Mouse (Mus musculus) inflammation-experienced regulatory T-cells, adult 16 weeks (primary cell): ENCODE data around the gene Ap1m2. TPM values are rescaled to one million over a fixed set of nuclear protein-coding genes. Genes with fewer than 3 reads are reported as not detected.

ENCODE experiments used
- polyA plus RNA-seq: library from polyadenylated mRNA; unstranded; fragments of 100-300 nt; shearing (Covaris generic); gene quantifications from one replicate; pipeline ENCODE4 v1.2.1, GENCODE M21; 2017

Gene Ap1m2
- 2.6 TPM for polyA plus RNA-seq

DNA sequence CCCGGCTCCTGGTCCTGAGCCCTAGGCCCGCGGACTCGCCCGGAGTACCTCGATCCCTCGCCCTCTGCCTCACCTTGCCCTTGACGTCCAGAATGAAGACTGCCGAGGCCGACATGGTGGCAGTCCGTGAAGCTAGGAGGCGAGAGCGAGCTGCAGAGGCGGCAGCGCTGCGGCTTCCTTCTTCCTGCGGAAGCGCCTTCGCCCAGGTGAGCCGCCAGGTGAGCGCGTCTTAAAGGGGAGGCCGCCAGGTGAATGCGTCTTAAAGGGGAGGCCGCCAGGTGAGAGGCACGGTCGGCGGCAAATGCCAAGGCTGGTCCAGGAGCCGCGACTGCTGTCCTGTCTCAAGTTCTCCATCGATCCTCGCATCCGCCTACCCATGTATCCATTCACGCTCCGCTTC, at the start of gene Ap1m2:
Gene Ap1m2 (minus strand): TSS at position 204 of the 400 bp plus-strand sequence.

DNA sequence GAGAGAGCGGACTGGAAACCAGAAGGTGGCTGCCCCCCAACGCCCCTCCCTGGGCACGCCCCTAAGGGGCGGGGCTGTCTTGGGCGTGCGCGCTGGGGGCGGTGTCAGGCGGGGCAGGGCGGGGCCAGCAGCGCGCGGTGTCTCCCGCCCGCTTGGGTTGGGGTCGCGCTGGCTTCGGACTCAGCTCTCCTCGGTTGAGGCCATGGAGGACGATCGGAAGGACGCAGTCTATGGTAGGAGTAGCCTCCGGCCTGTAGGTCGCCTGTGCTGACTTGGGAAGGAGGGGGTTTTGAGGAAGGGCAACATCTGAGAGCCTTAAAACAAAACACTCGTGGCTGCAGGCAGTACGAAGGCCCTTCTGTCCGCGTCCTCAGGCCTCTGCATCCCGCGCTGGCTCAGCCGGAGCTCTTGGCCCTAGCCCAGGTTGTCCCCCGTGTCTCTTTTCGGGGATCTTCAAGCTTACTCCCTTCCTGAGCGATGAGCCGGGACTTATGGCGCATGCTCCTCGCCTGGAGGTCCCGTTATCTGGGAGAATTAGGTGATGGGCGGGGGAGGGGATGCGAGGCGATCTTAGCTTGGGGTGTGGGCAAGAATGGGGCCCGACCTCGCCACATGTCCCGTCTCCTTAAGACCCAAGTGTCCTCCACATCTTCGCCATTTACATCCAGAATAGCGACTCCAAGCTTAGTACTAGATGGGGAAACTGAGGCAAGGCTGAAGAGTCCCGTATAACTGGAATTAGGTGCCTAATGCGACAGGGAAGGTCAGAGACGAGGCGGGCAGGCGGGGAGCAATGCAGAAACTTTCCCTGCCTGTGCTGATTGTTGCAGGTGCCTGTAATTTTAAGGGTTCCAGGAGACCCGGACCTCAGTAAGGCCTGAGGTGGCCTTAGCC, 8.7 kb upstream of the Ap1m2 start, which contains the start of gene Slc44a2:
Gene Slc44a2 (plus strand): TSS at position 80 of the 894 bp plus-strand sequence.

GRCm38 (mm10) chr9:21291022-21291787, 20.9 kb downstream of the Ap1m2 start, which contains the start of gene Cdkn2d:
Gene Cdkn2d (minus strand): TSS chr9:21291407.

GRCm38 (mm10) chr9:21287571-21288402, 24.4 kb downstream of the Ap1m2 start, which contains the start of gene Kri1:
Gene Kri1 (minus strand): TSS chr9:21287969.

DNA sequence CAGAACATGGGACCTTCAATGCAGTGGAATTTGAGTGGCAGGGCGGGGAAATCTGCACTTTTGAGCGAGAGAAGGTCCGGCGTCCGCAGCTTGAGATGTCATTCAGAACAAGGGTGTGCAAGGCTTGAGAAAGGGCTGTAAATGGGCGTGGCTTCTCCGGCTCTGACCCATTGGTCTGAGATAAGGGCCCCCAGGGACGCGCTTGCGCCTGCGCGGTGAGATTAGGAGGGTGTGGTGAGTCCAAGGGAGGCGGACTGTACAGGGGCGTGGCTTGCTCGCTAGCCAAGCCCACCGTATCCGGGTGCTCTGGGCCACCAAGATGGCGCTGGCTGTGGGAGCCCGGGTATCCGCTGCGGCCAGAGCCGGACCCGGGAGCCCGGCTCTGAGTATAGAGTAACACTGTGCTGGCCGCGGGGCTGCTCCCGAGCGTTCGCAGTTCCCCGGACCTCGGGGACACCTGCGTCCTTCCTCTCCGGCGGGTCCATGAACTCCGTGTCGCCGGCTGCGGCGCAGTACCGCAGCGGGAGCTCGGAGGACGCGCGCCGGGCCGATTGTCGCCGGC, 47.1 kb downstream of the Ap1m2 start, which contains the start of gene Atg4d:
Gene Atg4d (plus strand): TSS at position 294 of the 562 bp plus-strand sequence.

DNA sequence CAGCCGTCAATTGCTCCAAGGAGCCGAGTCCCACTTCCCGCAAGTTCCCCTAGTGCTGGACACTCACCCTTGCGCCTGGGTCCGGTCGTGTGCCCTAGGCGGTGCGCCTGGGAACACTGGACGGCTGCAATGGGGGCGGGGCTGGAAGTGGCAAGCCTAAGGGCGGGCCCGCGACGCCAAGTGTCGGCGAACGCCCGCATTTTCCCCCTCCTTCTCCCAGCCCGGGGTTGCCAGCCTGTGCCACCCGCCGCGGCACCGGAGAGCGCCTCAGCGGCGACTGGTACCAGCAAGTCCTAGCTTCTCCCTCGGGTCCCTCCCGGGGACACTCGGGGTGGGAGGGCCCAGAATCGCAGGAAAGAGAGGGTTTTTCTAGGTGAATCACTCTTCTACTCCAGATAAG, 63.8 kb downstream of the Ap1m2 start, which contains the start of gene S1pr5:
Gene S1pr5 (minus strand): TSS at position 118 of the 400 bp plus-strand sequence.

Other genes starting within 250 kb of the Ap1m2 start
- gene Zglp1, start 245.2 kb downstream of the Ap1m2 start, polyA plus RNA-seq: not detected
- 0.29 TPM for gene Gm49373, start 239.2 kb downstream of the Ap1m2 start, polyA plus RNA-seq
- 39.6 TPM for gene Fdx1l, start 238.7 kb downstream of the Ap1m2 start, polyA plus RNA-seq
- gene Gm38431, start 220.3 kb downstream of the Ap1m2 start, polyA plus RNA-seq: 5.8 TPM
- gene Raver1, start 220.3 kb downstream of the Ap1m2 start, polyA plus RNA-seq: 72.7 TPM
- gene Tyk2, start 181.1 kb downstream of the Ap1m2 start, polyA plus RNA-seq: 120 TPM
- 345 TPM for gene Cdc37, start 162.4 kb downstream of the Ap1m2 start, polyA plus RNA-seq
- 0.62 TPM for gene Pde4a, start 146.6 kb downstream of the Ap1m2 start, polyA plus RNA-seq
- 48.0 TPM for gene Keap1, start 73.0 kb downstream of the Ap1m2 start, polyA plus RNA-seq
- gene S1pr5, start 63.9 kb downstream of the Ap1m2 start, polyA plus RNA-seq: not detected
- 76.7 TPM for gene Atg4d, start 47.0 kb downstream of the Ap1m2 start, polyA plus RNA-seq
- 31.1 TPM for gene Kri1, start 24.4 kb downstream of the Ap1m2 start, polyA plus RNA-seq
- gene Cdkn2d, start 20.9 kb downstream of the Ap1m2 start, polyA plus RNA-seq: 105 TPM
- 583 TPM for gene Slc44a2, start 8.4 kb upstream of the Ap1m2 start, polyA plus RNA-seq
- 70.1 TPM for gene Ilf3, start 55.5 kb upstream of the Ap1m2 start, polyA plus RNA-seq
- gene Qtrt1, start 99.5 kb upstream of the Ap1m2 start, polyA plus RNA-seq: 39.5 TPM
- 282 TPM for gene Dnm2, start 112.6 kb upstream of the Ap1m2 start, polyA plus RNA-seq
- 11.5 TPM for gene Tmed1, start 197.9 kb upstream of the Ap1m2 start, polyA plus RNA-seq
- gene AB124611, start 213.8 kb upstream of the Ap1m2 start, polyA plus RNA-seq: 40.9 TPM
- 8.1 TPM for gene Carm1, start 234.6 kb upstream of the Ap1m2 start, polyA plus RNA-seq